Mouse (Mus musculus): ENCODE data around the gene Wdr45b. TPM values are rescaled to one million over a fixed set of nuclear protein-coding genes. Genes with fewer than 3 reads are reported as not detected.

Wdr45b gene
- polyA plus RNA-seq, 1 experiment: 65.9 TPM

GRCm38 (mm10) chr11:121305371-121305770 lies 48.9 kb downstream of the Wdr45b start:
- no peak overlapping the region for H3K4me3 ChIP-seq (ENCODE audit: control insufficient read depth, insufficient read depth, low read length)
- no peak for DNase-seq
- no peaks in the 10 kb centered on the region for H3K4me1 ChIP-seq (replicated peaks; ENCODE audit: control insufficient read depth, insufficient read depth, low read length)
- TF ChIP-seq POLR2A (IDR thresholded peaks at IDR 0.05; ENCODE audit: control insufficient read depth, extremely low read depth, insufficient read depth, low read length, poor library complexity): no peak
- TF ChIP-seq CTCF (IDR thresholded peaks at IDR 0.05; ENCODE audit: borderline replicate concordance, control insufficient read depth, extremely low read depth, insufficient read depth, low read length, poor library complexity): no peak
- peaks cover 38% of the 10 kb centered on the region for H3K36me3 ChIP-seq (ENCODE audit: control insufficient read depth, insufficient read depth, low read length)
- WGBS: 96% methylated on average over 6 of the region's 6 CpGs
- no peak overlapping the region for H3K27ac ChIP-seq (ENCODE audit: control insufficient read depth, insufficient read depth, low read length)
- no peaks in the 10 kb centered on the region for H3K27me3 ChIP-seq (ENCODE audit: control insufficient read depth, insufficient read depth, low read length)

- Histone ChIP-seq H3K27me3 (ENCODE audit: control insufficient read depth, insufficient read depth, low read length) (no peaks in the 10 kb centered on the region), H3K27ac (ENCODE audit: control insufficient read depth, insufficient read depth, low read length) (no peak overlapping the region), H3K36me3 (ENCODE audit: control insufficient read depth, insufficient read depth, low read length) (peaks cover 49% of the 10 kb centered on the region), H3K4me1 (replicated peaks; ENCODE audit: control insufficient read depth, insufficient read depth, low read length) (no peaks in the 10 kb centered on the region), H3K4me3 (ENCODE audit: control insufficient read depth, insufficient read depth, low read length) (no peak overlapping the region)
- TF ChIP-seq CTCF (IDR thresholded peaks at IDR 0.05; ENCODE audit: borderline replicate concordance, control insufficient read depth, extremely low read depth, insufficient read depth, low read length, poor library complexity) (no peak), POLR2A (IDR thresholded peaks at IDR 0.05; ENCODE audit: control insufficient read depth, extremely low read depth, insufficient read depth, low read length, poor library complexity) (no peak)
- no peak for DNase-seq
- 88% methylated on average over 9 of the region's 9 CpGs for WGBS
Observed at GRCm38 (mm10) chr11:121300265-121300664, 54.0 kb downstream of the Wdr45b start.

GRCm38 (mm10) chr11:121298493-121298892 lies 55.8 kb downstream of the Wdr45b start:
- no peaks in the 10 kb centered on the region for H3K4me1 ChIP-seq (replicated peaks; ENCODE audit: control insufficient read depth, insufficient read depth, low read length)
- no peak overlapping the region for H3K4me3 ChIP-seq (ENCODE audit: control insufficient read depth, insufficient read depth, low read length)
- no peak for TF ChIP-seq CTCF (IDR thresholded peaks at IDR 0.05; ENCODE audit: borderline replicate concordance, control insufficient read depth, extremely low read depth, insufficient read depth, low read length, poor library complexity)
- no peak for TF ChIP-seq POLR2A (IDR thresholded peaks at IDR 0.05; ENCODE audit: control insufficient read depth, extremely low read depth, insufficient read depth, low read length, poor library complexity)
- H3K27me3 ChIP-seq (ENCODE audit: control insufficient read depth, insufficient read depth, low read length): no peaks in the 10 kb centered on the region
- DNase-seq: no peak
- WGBS: 95% methylated on average over 8 of the region's 8 CpGs
- no peak overlapping the region for H3K27ac ChIP-seq (ENCODE audit: control insufficient read depth, insufficient read depth, low read length)
- peaks cover 42% of the 10 kb centered on the region for H3K36me3 ChIP-seq (ENCODE audit: control insufficient read depth, insufficient read depth, low read length)

GRCm38 (mm10) chr11:121294771-121295170 lies 59.5 kb downstream of the Wdr45b start:
- DNase-seq: no peak
- over 99% methylated on average over 5 of the region's 5 CpGs for WGBS
- TF ChIP-seq CTCF (IDR thresholded peaks at IDR 0.05; ENCODE audit: borderline replicate concordance, control insufficient read depth, extremely low read depth, insufficient read depth, low read length, poor library complexity) (no peak), POLR2A (IDR thresholded peaks at IDR 0.05; ENCODE audit: control insufficient read depth, extremely low read depth, insufficient read depth, low read length, poor library complexity) (no peak)
- no peak overlapping the region for H3K27ac ChIP-seq (ENCODE audit: control insufficient read depth, insufficient read depth, low read length)
- H3K27me3 ChIP-seq (ENCODE audit: control insufficient read depth, insufficient read depth, low read length): no peaks in the 10 kb centered on the region
- no peak overlapping the region for H3K4me3 ChIP-seq (ENCODE audit: control insufficient read depth, insufficient read depth, low read length)
- peaks cover 24% of the 10 kb centered on the region for H3K36me3 ChIP-seq (ENCODE audit: control insufficient read depth, insufficient read depth, low read length)
- H3K4me1 ChIP-seq (replicated peaks; ENCODE audit: control insufficient read depth, insufficient read depth, low read length): no peaks in the 10 kb centered on the region

- Histone ChIP-seq H3K27ac (ENCODE audit: control insufficient read depth, insufficient read depth, low read length) (no peak overlapping the region), H3K27me3 (ENCODE audit: control insufficient read depth, insufficient read depth, low read length) (no peaks in the 10 kb centered on the region), H3K36me3 (ENCODE audit: control insufficient read depth, insufficient read depth, low read length) (peaks cover 36% of the 10 kb centered on the region), H3K4me1 (replicated peaks; ENCODE audit: control insufficient read depth, insufficient read depth, low read length) (no peaks in the 10 kb centered on the region), H3K4me3 (ENCODE audit: control insufficient read depth, insufficient read depth, low read length) (no peak overlapping the region)
- TF ChIP-seq CTCF (IDR thresholded peaks at IDR 0.05; ENCODE audit: borderline replicate concordance, control insufficient read depth, extremely low read depth, insufficient read depth, low read length, poor library complexity) (no peak), POLR2A (IDR thresholded peaks at IDR 0.05; ENCODE audit: control insufficient read depth, extremely low read depth, insufficient read depth, low read length, poor library complexity) (no peak)
- DNase-seq: no peak
- 94% methylated on average over 3 of the region's 3 CpGs for WGBS
Observed at GRCm38 (mm10) chr11:121289859-121290258, 64.4 kb downstream of the Wdr45b start.

- H3K27me3 ChIP-seq (ENCODE audit: control insufficient read depth, insufficient read depth, low read length): no peaks in the 10 kb centered on the region
- H3K27ac ChIP-seq (ENCODE audit: control insufficient read depth, insufficient read depth, low read length): no peak overlapping the region
- TF ChIP-seq POLR2A (IDR thresholded peaks at IDR 0.05; ENCODE audit: control insufficient read depth, extremely low read depth, insufficient read depth, low read length, poor library complexity) (no peak), CTCF (IDR thresholded peaks at IDR 0.05; ENCODE audit: borderline replicate concordance, control insufficient read depth, extremely low read depth, insufficient read depth, low read length, poor library complexity) (no peak)
- no peaks in the 10 kb centered on the region for H3K4me1 ChIP-seq (replicated peaks; ENCODE audit: control insufficient read depth, insufficient read depth, low read length)
- no peak for DNase-seq
- H3K4me3 ChIP-seq (ENCODE audit: control insufficient read depth, insufficient read depth, low read length): no peak overlapping the region
- WGBS: 83% methylated on average over 6 of the region's 6 CpGs
- peaks cover 21% of the 10 kb centered on the region for H3K36me3 ChIP-seq (ENCODE audit: control insufficient read depth, insufficient read depth, low read length)
Observed at GRCm38 (mm10) chr11:121282911-121283310, 71.3 kb downstream of the Wdr45b start.

GRCm38 (mm10) chr11:121278011-121278410 lies 76.2 kb downstream of the Wdr45b start:
- Histone ChIP-seq H3K27me3 (ENCODE audit: control insufficient read depth, insufficient read depth, low read length) (no peaks in the 10 kb centered on the region), H3K36me3 (ENCODE audit: control insufficient read depth, insufficient read depth, low read length) (no peaks in the 10 kb centered on the region), H3K4me3 (ENCODE audit: control insufficient read depth, insufficient read depth, low read length) (no peak overlapping the region), H3K27ac (ENCODE audit: control insufficient read depth, insufficient read depth, low read length) (no peak overlapping the region), H3K4me1 (replicated peaks; ENCODE audit: control insufficient read depth, insufficient read depth, low read length) (no peaks in the 10 kb centered on the region)
- TF ChIP-seq CTCF (IDR thresholded peaks at IDR 0.05; ENCODE audit: borderline replicate concordance, control insufficient read depth, extremely low read depth, insufficient read depth, low read length, poor library complexity): no peak
- TF ChIP-seq POLR2A (IDR thresholded peaks at IDR 0.05; ENCODE audit: control insufficient read depth, extremely low read depth, insufficient read depth, low read length, poor library complexity): no peak
- WGBS: 89% methylated on average over 3 of the region's 3 CpGs
- no peak for DNase-seq

Data from thymus, adult 2 months (tissue).